Mouse (Mus musculus) erythroblast, embryonic 14.5 days (primary cell): ENCODE measurements around the gene Grin3a.

Experiments
- GATA1 ChIP-seq: IDR thresholded peaks from 2 replicates; pipeline ENCODE4 v1.6.1; 2012; ENCODE audit warnings: low read length, inconsistent platforms, mixed read lengths
- TAL1 ChIP-seq: IDR thresholded peaks from 3 replicates; pipeline ENCODE4 v1.6.1; 2012; ENCODE audit warnings: low read length, inconsistent platforms, mixed read lengths

DNA sequence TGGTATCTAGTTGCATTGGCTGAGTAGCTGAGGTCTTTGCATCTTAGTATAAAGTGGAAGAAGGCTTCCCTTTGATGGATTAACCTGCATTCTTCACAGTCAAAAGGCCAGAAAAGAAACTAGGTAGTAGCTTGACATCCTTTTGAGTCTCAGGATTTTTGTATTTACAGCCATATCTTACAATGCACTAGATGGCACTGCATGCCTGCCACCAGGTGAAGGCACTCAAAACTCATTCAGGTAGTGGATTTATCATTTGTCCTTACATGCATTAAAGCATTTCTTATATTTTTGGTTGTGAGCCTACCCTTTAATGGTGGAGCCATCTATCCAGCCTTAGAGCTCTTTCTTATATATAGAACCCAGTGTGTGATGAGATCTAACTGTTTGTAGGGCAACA lies 13.5 kb downstream of the Grin3a start:
- TF ChIP-seq GATA1, result no peak
- no peak for TF ChIP-seq TAL1
